Mouse (Mus musculus): ENCODE results near the gene Gstt4. TPM values are rescaled to one million over a fixed set of nuclear protein-coding genes. Genes with fewer than 3 reads are reported as not detected.
A peak's percentile ranks its signal among the peaks of the same experiment; 100 is the strongest.

Gene Gstt4
- total RNA-seq, 2 experiments from 2014 or later, result not detected

GRCm38 (mm10) chr10:75839092-75839491, 16.7 kb upstream of the Gstt4 start:
- ATAC-seq (replicated peaks; ENCODE audit: low FRiP score, poor library complexity, severe bottlenecking), result no peak

DNA sequence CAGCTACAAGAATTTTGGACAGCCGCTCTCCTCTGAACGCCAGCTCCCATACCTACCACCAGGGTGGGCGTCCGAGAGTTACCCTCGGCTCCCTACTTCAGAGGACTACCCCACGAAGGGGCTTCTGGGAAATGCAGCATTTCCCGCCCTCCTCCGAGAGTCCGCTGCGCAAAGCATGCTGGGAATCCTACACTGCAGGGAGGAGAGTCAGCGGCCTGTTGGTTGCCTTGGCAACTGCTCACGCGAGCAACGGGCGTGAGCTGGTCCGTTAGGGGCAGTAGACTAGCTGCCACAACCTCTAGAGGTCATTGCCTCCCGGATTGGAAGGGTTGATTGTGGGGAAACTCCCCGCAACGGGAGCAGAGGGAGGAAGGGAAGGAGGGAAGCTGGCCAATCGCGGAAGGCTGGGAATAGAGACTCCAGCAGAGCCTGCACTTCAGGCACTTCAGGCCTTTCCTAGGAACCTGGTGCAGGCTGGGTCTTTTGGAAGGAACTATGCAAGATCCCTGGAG, 15.0 kb upstream of the Gstt4 start, which contains the start of gene Gstt2:
Gstt2 (minus strand) TSS at position 177 of the 512 bp plus-strand sequence.
- ATAC-seq (replicated peaks; ENCODE audit: low FRiP score, poor library complexity, severe bottlenecking), result peak; percentile 81

DNA sequence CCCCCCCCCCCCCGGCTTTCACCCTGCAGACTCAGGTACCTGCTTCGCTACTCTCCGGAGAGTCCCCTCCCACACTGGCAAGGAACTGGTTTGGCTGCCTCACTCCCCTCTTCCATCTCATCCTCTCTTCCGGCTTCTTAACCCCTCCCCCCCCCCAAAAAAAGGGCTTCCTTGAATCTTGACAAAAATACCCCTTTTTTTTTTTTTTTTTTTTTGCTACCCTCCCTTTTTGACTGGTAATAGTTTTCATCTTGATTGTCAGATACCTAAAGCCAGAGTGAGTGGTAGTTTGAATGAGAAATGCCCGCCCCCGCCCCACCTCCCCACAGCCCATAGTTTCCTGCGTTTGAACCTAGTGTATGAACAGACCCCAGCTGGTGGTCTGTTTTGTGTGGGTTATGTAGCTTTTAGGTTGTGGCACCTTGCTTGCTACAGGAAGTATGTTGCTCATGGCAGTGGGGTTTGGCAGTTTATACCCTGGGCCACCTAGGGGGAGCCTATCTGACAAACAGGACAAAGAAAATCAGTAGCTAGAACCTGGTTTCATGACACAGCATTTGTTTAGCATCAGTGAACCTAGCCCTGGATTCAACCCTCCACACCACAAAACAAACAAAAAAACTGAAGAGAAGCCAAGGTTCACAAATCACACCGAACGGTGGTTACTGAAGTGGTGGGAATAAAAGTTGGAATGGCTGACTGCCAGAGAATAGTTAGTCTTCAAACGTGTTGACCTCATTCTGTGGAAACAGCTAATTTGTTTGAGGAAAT, 13.6 kb upstream of the Gstt4 start:
- ATAC-seq (replicated peaks; ENCODE audit: low FRiP score, poor library complexity, severe bottlenecking), result no peak

- peak; percentile 53 for ATAC-seq (replicated peaks; ENCODE audit: low FRiP score, poor library complexity, severe bottlenecking)
These were observed 13.0 kb upstream of the Gstt4 start for GRCm38 (mm10) chr10:75835307-75835706.

GRCm38 (mm10) chr10:75834721-75835120, 12.4 kb upstream of the Gstt4 start:
- ATAC-seq (replicated peaks; ENCODE audit: low FRiP score, poor library complexity, severe bottlenecking), result no peak

GRCm38 (mm10) chr10:75834250-75834649, 11.9 kb upstream of the Gstt4 start:
- ATAC-seq (replicated peaks; ENCODE audit: low FRiP score, poor library complexity, severe bottlenecking), result peak; percentile 49

GRCm38 (mm10) chr10:75833456-75834080, 11.2 kb upstream of the Gstt4 start:
- no peak for ATAC-seq (replicated peaks; ENCODE audit: low FRiP score, poor library complexity, severe bottlenecking)

GRCm38 (mm10) chr10:75832272-75832895, 10.0 kb upstream of the Gstt4 start:
- ATAC-seq (replicated peaks; ENCODE audit: low FRiP score, poor library complexity, severe bottlenecking), result peak; percentile 38; the same call in 1 of the 2 replicates

DNA sequence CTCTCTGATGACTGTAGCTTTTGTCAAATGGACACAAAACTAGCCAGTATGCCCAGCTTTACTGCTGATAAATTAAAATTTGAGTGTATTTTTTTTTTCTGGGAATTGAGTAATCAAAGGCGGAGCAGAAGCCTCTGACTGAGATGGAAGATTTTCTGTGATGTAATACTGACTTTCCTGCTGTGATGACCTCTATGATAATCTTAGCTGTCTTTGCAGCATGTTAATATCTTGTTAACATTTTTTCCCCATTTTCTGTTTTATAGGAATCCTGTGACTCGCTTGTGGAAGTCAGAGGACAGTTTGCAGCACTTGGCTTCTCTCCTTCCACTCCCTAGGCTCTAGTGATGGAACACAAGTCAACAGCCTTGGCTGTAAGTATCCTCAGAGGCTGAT, 7.9 kb upstream of the Gstt4 start:
- ATAC-seq (replicated peaks; ENCODE audit: low FRiP score, poor library complexity, severe bottlenecking), result no peak

DNA sequence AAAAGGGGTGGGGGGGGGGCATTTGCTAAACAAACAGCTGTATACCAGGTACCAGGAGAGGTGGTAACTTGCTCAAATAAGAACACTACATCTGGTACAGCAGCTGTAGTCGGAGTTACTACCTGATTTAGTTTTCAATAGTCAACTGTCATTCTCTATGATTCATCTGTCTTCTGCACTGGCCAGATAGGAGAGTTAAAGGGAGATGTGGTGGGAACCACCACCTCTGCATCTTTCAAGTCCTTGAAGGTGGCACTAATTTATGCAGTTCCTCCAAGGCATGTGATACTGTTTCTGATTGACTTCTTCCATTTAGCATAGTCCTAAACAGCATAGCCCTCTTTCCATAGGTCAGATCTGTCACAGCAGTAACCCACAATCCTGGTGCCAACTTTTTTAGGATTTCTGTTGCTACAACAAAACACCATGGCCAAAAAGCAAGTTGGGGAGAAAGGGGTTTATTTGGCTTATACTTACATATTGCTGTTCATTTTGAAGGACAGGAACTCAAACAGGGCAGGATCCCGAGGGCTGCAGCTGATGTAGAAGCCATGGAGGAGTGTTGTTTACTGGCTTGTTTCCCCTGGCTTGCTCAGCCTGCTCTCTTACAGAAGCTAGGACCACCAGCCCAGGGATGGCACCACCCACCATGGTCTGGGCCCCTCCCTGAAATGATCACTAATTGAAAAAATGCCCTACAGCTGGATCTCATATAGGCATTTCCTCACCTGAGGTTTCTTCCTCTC, 7.4 kb upstream of the Gstt4 start:
- ATAC-seq (replicated peaks; ENCODE audit: low FRiP score, poor library complexity, severe bottlenecking), result no peak

- ATAC-seq (replicated peaks; ENCODE audit: low FRiP score, poor library complexity, severe bottlenecking), result no peak
These were observed 6.2 kb upstream of the Gstt4 start for GRCm38 (mm10) chr10:75828500-75828931.

DNA sequence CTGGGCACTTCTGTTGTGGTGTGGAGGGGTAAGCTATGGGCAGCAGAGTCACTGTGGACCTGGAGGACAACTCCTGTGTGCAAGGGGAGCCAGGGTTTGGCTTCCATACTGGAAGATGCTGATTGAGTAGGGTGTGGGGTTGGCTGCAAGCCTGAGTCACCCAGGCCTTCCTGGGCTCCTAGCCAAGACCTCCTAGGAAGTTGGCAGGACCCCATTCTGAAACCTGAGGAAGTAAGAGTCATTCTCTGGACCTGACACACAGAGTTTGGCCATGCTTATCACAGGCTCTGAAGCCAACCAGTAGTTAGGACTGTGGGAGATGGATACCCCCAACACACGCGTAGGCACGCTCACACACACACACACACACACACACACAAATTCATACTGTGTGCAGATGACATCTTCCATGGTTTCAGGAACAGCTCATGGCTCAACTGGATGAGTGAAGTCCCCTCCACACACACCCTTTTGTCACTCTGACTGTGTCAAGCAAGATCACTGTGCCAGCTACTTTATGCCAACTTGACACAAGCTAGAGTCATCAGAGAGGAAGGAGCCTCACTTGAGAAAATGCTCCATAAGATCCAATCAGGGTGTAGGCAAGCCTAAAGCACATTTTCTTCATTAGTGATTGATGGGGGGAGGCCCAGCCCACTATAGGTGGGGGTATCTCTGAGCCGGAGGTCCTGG, 5.5 kb upstream of the Gstt4 start:
- no peak for ATAC-seq (replicated peaks; ENCODE audit: low FRiP score, poor library complexity, severe bottlenecking)

GRCm38 (mm10) chr10:75824530-75824929, 2.2 kb upstream of the Gstt4 start:
- ATAC-seq (replicated peaks; ENCODE audit: low FRiP score, poor library complexity, severe bottlenecking), result no peak

- no peak for ATAC-seq (replicated peaks; ENCODE audit: low FRiP score, poor library complexity, severe bottlenecking)
These were observed 1.4 kb upstream of the Gstt4 start for GRCm38 (mm10) chr10:75823782-75824181.

DNA sequence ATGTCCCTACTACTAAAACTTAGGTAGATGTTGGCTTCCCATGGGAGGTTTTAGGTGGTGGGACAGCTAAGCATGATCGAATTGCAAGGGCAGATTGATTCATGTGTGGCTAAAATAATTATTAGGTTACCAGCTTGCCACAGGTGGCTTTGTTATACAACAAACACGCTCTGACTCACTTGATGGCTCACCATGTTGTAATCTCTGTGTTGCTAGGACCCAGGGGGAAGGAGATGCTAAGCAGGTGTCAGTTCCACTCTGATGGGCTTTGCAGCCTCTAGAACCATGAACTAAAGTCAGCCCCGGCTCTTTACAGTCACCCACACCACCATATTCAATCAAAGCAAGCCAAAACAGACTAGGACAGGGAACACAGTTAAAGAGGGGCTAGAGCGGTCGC, 2.5 kb downstream of the Gstt4 start:
- no peak for ATAC-seq (replicated peaks; ENCODE audit: low FRiP score, poor library complexity, severe bottlenecking)

DNA sequence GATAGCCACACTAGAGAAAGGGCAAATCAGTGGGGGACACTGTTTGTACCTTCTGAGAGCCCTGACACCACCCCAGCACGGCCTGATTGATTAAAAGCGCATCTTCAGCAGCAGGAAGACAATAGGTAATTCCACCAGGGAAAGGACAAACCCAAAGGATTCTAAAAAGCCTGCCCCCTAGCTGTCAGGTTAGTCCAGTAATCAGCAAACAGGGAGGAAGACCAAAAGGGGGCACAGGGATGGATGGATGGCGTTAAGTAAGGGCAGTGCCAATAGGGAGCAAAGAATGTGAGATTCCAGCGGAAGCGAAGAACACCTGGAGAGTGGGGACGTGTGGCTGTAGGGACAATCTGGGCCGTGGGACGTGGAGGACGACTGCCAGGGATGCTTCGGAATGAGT, 3.7 kb downstream of the Gstt4 start:
- ATAC-seq (replicated peaks; ENCODE audit: low FRiP score, poor library complexity, severe bottlenecking), result no peak

- no peak for ATAC-seq (replicated peaks; ENCODE audit: low FRiP score, poor library complexity, severe bottlenecking)
These were observed 18.1 kb downstream of the Gstt4 start for GRCm38 (mm10) chr10:75804217-75804616.

GRCm38 (mm10) chr10:75798176-75798696, 24.1 kb downstream of the Gstt4 start, which contains the start of gene Gstt1:
Gene Gstt1, minus strand, starts transcription at chr10:75798584.
- peak; percentile 93 for ATAC-seq (replicated peaks; ENCODE audit: low FRiP score, poor library complexity, severe bottlenecking)

- peak; percentile 66 for ATAC-seq (replicated peaks; ENCODE audit: low FRiP score, poor library complexity, severe bottlenecking)
These were observed 24.6 kb downstream of the Gstt4 start for GRCm38 (mm10) chr10:75797619-75798175.
